Mouse (Mus musculus): ENCODE measurements around the gene Itgav.

Itgav gene

GRCm38 (mm10) chr2:83713281-83713680, 10.9 kb upstream of the Itgav start:
- peak; percentile 49 for DNase-seq (ENCODE audit: low spot score)

DNA sequence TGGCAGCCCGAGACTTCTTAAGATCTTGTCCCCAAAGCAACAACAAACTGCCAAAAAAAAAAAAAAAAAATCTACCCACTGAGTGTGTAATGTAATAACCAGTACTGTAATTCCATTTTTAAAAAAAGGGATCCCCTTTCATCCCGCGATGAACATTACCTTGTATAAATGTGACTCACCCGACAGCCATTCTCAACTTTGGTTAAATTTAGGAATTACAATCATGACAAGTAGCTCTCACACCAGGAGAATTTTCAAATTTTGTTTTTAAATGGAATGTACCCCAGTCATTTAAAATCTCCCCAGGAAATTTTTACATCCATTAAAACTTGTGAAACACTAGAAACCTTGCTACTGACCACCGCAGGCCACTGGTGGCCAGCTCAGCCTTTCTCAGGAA, 10.3 kb upstream of the Itgav start:
- DNase-seq (ENCODE audit: low spot score): no peak

GRCm38 (mm10) chr2:83714783-83715182, 9.4 kb upstream of the Itgav start:
- peak; percentile 62 for DNase-seq (ENCODE audit: low spot score)

DNA sequence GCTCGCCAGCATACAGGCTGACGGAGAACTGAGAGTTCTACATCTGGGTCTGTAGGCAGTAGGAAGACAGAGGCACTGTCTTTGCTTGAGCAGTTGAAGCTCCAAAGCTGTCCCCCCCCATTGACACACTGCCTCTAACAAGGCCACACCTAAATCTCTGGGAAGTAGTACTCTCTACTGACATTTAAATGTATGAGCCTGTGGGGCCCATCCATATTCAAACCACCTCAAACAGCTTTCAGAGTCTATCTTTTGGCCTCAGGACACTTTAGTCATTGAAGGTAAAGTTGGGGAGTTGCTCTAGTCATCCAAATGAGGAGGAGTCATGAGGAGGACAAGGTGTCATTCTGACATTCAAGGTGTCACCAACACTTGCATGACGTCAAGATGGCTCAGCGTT, 5.9 kb upstream of the Itgav start:
- no peak for DNase-seq (ENCODE audit: low spot score)

DNA sequence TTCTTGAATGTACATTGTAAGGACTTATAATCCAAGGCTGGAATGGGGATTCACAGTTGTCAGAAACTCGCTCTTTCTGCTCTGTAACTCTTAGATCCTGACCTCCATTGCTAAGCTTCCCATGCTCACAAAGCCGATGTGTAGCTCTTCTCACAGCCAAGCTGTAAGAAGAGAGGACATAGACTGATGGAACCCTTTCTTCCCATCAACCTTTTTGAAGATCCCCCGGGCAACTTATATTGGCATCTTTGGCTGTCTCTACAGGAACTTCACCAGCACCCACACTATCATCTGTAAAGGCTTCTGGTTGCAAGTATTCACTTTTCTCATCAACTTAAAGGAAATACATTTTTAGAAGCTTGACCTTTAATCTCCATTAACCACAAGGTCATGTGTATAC, 2.6 kb upstream of the Itgav start:
- DNase-seq (ENCODE audit: low spot score): no peak

DNA sequence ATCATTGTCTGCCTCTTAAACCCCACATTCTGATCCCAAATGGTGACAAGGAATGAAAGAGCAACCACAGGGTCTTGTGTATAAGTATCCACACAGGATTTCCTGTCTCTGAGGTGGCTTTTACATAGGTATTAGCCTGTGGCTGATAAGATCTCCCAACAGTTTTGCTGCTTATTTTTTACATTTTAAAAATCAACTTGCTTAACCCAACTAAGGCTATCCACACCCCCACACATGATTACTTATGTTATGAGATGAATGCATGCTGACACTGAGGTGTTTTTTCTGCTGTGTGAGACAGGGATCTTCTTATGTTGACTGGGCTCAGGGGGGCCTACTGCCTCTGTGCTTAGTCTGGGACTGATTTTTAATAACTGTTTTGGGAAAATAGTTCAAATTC, 1.3 kb upstream of the Itgav start:
- DNase-seq (ENCODE audit: low spot score): no peak

GRCm38 (mm10) chr2:83723346-83723745, 851 bp upstream of the Itgav start:
- DNase-seq (ENCODE audit: low spot score): no peak

DNA sequence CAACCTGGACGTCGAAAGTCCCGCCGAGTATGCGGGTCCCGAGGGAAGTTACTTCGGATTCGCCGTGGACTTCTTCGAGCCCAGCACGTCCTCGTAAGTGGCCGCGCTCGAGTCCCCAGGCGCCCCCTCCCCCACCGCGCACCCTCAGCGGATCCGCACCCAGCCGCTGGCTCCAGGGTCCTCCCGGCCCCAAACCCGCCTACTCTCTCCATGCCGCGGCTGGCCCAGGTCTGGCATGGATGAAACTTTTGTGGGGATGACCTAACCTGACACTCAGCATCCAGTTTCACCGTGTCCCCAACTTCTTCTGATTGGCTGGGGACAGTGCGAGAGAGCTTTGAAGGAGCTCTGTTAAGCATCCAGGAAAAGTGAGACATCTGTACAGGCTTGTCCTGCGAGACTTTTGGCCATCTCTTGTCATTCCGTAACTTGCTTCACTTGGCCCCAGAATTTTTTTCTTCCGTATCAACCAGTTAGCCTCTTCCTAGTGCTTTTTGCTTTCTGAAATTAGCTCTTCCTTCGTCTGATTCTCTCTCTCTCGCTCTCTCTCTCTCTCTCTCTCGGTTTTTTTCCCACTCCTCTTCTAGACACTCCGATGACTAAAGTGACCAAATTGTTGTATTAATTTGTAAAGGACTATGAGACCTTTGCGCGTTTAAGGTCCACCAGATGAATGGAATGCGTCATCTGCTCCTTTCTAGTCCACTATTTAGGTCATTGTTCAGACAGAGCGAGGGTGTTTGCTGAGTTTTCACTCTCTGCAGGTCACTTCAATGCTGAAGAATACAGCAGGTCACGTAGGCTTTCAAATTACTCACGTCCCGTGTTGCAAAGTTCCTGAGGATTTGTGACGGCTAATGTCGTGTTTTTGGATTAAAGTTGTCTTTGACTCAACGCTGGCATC, 882 bp downstream of the Itgav start:
- DNase-seq (ENCODE audit: low spot score): peak; percentile 84

- DNase-seq (ENCODE audit: low spot score): peak; percentile 16
Measured at GRCm38 (mm10) chr2:83725796-83726195, 1.6 kb downstream of the Itgav start.

DNA sequence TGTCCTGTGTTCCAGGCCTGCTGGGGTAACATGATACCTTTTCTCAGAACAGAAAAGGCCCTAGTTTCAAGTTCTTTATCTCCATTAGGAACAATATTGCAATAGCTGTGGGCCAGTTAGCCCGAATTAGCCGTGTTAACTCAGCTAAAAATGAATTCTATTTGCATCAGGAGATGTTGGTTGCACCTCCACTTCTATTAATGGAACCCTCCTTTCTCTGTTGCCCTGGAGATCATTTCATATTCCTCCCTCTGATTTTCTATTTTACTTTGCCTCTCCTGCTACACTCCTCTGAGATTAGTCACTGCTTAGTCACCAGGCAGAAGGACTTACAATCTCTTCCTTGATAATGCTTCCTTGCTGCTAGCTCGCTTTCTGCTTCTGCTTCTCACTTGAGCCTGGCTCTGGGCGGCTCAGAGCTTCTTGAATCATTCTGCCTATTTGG, 4.1 kb downstream of the Itgav start:
- no peak for DNase-seq (ENCODE audit: low spot score)

- DNase-seq (ENCODE audit: low spot score): peak; percentile 67
Measured at GRCm38 (mm10) chr2:83729339-83729738, 5.1 kb downstream of the Itgav start.

DNA sequence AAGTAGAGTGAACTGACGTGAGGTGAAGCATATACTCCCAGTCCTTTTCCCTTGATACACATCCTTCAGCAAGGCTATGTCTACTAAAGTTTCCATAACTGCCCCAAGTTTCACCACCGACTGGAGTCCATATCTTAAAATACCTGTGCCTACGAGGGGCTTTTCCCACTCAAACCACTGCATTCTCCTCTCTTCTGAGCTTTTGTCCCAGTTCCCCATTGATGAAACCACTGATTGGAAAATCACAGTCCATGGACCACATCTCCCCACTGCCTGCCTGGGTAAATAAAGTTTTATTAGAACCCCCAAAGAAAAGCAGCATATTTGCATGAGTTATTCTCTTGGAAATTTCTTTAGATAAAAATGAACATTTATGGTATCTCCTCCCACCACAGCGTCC, 8.7 kb downstream of the Itgav start:
- DNase-seq (ENCODE audit: low spot score): no peak

- DNase-seq (ENCODE audit: low spot score): no peak
Measured at GRCm38 (mm10) chr2:83733981-83734393, 9.8 kb downstream of the Itgav start.

DNA sequence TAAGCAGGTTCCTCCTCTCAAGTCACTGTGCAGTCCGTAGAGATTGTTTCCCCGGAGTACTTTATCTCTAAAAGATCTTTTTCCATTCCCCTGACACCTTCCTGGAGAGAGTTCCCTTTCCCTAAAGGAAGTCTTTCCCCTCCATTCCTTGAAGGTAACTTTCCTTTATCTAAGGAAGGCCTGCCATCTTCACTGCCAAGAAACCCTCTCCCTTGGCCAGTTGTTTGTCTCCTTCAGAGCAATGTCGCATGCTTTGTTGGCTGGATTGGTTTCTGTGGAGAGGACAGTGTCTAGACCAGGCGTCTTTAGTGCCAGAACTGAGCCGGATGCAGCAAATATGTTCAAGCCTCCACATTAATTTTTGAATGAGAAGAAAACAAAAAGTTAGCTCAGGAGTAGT, 11.1 kb downstream of the Itgav start:
- DNase-seq (ENCODE audit: low spot score): no peak

DNA sequence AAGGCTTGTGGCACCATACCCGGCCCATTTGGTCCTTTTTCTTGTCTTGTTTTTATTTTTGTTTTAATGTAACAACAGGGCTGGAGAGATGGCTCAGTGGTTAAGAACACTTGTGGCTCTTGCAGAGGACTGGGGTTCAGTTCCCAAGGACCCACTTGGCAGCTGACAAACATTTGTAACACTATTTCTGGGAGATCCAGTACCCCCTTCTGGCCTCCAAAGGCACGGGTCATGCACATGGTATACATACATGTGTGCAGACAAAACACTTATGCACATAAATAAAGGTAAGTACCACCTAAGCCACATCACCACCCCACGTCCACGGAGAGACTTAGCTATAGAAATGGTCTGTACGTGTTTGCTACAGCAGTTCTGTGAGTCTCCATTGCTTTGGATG, 12.6 kb downstream of the Itgav start:
- DNase-seq (ENCODE audit: low spot score): no peak

GRCm38 (mm10) chr2:83738586-83739251, 14.5 kb downstream of the Itgav start:
- no peak for DNase-seq (ENCODE audit: low spot score)

DNA sequence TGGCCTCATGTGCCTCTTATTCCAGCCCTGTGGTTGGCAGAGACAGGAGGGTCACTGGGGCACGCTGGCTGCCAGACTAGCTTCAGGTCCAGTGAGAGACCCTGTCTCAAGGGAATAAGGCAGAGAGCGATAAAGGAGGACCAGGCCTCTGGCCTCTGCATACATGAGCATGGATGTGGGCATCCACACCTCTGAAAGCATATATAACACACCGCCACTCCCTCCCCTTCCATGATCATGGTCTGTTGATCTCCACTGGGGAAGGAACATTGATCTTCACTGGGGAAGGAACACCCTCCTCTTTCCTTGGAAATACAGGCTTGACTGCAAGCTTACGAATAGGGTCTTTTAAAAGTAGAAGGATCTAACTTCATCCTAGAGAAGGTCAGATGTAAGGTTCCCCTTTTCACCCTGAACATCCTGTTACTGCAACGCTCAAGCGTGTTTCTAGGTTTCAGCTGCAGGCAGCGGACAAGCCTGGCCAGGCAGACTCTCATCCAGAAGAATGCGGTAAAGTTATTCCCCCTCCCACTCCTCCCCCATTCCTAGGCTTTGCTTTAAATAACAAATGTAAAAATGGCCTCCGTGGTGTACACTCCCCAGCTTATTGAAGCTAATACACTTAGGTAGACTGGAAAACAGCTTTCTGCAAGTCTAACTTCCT, 15.4 kb downstream of the Itgav start:
- DNase-seq (ENCODE audit: low spot score): no peak

DNA sequence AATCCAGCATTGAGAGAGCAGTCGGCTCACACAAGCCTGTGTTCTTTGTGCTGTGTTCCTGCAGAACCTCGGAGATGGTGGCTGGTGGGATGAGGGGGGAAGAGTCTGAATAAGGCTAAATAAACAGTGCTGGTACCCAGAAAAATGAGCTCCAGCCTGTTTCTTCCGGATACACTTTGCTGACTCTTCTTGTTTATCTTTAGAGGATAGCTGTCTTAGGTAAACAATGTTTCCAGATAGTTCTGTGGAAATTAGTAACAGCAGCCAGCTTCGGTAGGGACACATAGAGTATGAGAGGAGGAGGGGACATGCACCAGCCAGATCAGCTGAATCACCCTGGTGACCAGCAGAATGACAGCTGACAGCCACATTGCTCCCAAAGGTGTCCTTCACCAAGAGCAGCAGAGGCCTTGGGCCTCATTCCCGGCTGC, 16.4 kb downstream of the Itgav start:
- no peak for DNase-seq (ENCODE audit: low spot score)

DNA sequence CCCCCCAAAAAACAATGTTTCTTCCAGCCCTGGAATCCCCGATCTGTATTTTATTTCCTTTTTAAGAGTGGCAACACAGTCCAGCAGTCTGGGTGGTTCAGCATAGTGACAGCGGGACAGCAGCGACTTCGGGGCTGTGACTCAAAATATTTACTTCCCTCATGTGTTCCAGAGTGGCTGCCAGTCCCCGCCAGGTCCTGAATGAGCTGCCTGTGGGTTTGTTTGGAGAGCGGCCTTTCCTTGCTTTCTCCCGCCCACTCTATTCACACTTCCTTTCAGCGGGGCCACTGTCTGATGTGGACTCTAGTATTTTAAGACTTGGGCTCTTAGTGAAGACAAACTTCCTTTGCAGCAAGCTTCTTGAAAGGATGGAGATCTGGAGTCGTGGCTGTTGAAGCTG, 18.0 kb downstream of the Itgav start:
- DNase-seq (ENCODE audit: low spot score): no peak

DNA sequence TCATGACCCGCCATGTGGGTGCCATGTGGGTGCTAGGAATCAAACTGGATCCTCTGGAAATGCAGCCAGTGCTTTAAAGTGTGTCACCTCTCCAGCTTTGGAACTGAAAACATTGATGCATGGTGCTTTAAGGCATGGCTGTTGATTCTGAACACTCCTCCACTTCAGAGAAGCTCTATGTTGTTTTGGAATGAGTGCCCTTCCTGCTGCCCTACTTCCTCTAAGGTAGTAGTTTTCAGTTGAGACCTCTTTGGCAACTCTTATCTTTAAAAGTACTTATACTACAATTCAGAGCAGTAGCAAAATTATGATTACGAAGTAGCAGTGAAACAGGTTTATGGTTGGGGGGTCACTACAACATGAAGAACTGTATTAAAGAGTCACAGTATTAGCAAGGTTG, 18.6 kb downstream of the Itgav start:
- DNase-seq (ENCODE audit: low spot score): no peak

DNA sequence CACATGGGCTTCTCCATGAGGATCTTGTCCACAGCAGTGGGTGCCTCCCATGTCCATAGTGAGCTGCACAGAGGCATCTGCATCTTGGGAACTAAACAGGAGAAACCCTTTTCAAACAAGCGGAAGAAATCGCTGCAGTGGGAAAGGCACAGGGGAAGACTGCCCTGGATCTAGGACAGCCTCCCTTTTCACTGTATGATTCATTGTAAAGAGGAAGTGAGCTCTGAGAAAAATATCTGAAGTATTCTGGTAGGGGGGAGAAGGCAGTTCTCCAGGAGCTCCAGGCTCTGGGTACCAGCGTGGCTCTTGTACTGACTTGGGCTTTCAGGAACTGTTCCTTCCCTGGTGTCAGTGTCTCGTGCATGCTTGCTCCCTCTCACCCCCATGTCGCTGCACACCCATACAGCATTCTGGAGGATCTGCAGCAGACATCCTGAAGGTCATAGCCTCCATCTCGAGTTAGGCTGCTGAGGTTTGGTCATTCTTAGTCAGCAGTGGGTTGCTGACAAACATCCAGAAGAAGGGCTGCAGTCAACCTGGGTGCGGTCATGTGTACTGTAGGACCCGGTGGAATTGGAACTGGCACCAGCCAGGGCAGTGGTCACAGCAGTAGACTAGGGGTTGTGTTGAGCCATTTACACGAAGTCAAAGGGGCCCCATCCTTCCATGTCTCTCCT, 20.2 kb downstream of the Itgav start:
- DNase-seq (ENCODE audit: low spot score): no peak

- DNase-seq (ENCODE audit: low spot score): no peak
Measured at GRCm38 (mm10) chr2:83745257-83745656, 21.1 kb downstream of the Itgav start.

Measured in testis, postnatal 10 days (tissue).